Mouse (Mus musculus) urinary bladder, adult 18-20 months (tissue): ENCODE data around the gene Surf2.

Experiments used
- DNase-seq, 2 experiments: peaks; one replicate each; pipeline ENCODE4 v3.0.0; 2022; ENCODE audit warnings: low spot score in 2 of 2, mixed read lengths in 2 of 2

Gene Surf2

GRCm38 (mm10) chr2:26914148-26914941, 1.8 kb upstream of the Surf2 start:
- no peak for DNase-seq

- DNase-seq, result no peak
Observed at GRCm38 (mm10) chr2:26916738-26917137, 571 bp downstream of the Surf2 start.

- no peak for DNase-seq
Observed at GRCm38 (mm10) chr2:26919684-26920083, 3.5 kb downstream of the Surf2 start.

- DNase-seq, result no peak
Observed at GRCm38 (mm10) chr2:26920190-26920855, 4.2 kb downstream of the Surf2 start.

GRCm38 (mm10) chr2:26921784-26922183, 5.6 kb downstream of the Surf2 start:
- no peak for DNase-seq

GRCm38 (mm10) chr2:26927745-26928476, 11.7 kb downstream of the Surf2 start:
- no peak for DNase-seq

- peak in 1 of 2 experiments; percentile 47 for DNase-seq
Observed at GRCm38 (mm10) chr2:26930390-26930789, 14.2 kb downstream of the Surf2 start.

GRCm38 (mm10) chr2:26932473-26933303, 16.5 kb downstream of the Surf2 start:
- DNase-seq, result peak; percentile 20 to 51

GRCm38 (mm10) chr2:26933304-26934055, 17.3 kb downstream of the Surf2 start, which contains the start of the genes Surf4 and Stkld1:
Gene Surf4 (minus strand): TSS chr2:26933928.
Gene Stkld1 (plus strand): TSS chr2:26934047.
- DNase-seq, result peak; percentile 80 to 89

GRCm38 (mm10) chr2:26935286-26935685, 19.1 kb downstream of the Surf2 start:
- DNase-seq, result no peak

- DNase-seq, result no peak
Observed at GRCm38 (mm10) chr2:26936425-26936824, 20.3 kb downstream of the Surf2 start.

- no peak for DNase-seq
Observed at GRCm38 (mm10) chr2:26941539-26941938, 25.4 kb downstream of the Surf2 start.

GRCm38 (mm10) chr2:26943253-26943652, 27.1 kb downstream of the Surf2 start:
- no peak for DNase-seq

- no peak for DNase-seq
Observed at GRCm38 (mm10) chr2:26950411-26950810, 34.2 kb downstream of the Surf2 start.

- DNase-seq, result no peak
Observed at GRCm38 (mm10) chr2:26951346-26951905, 35.3 kb downstream of the Surf2 start.

GRCm38 (mm10) chr2:26952193-26952592, 36.0 kb downstream of the Surf2 start:
- DNase-seq, result no peak

- DNase-seq, result no peak
Observed at GRCm38 (mm10) chr2:26952866-26953265, 36.7 kb downstream of the Surf2 start.

GRCm38 (mm10) chr2:26954735-26955395, 38.7 kb downstream of the Surf2 start:
- no peak for DNase-seq

- DNase-seq, result no peak
Observed at GRCm38 (mm10) chr2:26956811-26957487, 40.8 kb downstream of the Surf2 start.
